Mouse (Mus musculus) olfactory bulb, adult 2 months (tissue): ENCODE measurements around the gene Abcf2. TPM values are rescaled to one million over a fixed set of nuclear protein-coding genes. Genes with fewer than 3 reads are reported as not detected.

Source experiments
- H3K27ac ChIP-seq: fragments of 200-500 bp; 2 replicates; pipeline ENCODE4 v1.5.1; 2012; ENCODE audit warnings: low read depth, low read length; ENCODE audit not compliant: insufficient read depth
- H3K4me1 ChIP-seq: fragments of 200-500 bp; 2 replicates; pipeline ENCODE4 v1.6.1; 2012; ENCODE audit warnings: low read length; ENCODE audit not compliant: control insufficient read depth, insufficient read depth
- H3K4me3 ChIP-seq: fragments of 200-500 bp; 2 replicates; pipeline ENCODE4 v1.5.1; 2012; ENCODE audit warnings: mild to moderate bottlenecking, low read depth, low read length, moderate library complexity; ENCODE audit not compliant: insufficient read depth
- CTCF ChIP-seq: fragments of 200-500 bp; IDR thresholded peaks from 2 replicates; pipeline ENCODE4 v1.5.1; 2012; ENCODE audit warnings: low read depth, mild to moderate bottlenecking, low read length, moderate library complexity; ENCODE audit not compliant: insufficient read depth
- POLR2A ChIP-seq: fragments of 200-500 bp; IDR thresholded peaks from 2 replicates; pipeline ENCODE4 v1.6.1; 2012; ENCODE audit warnings: mild to moderate bottlenecking, low read depth, low read length, moderate library complexity; ENCODE audit not compliant: insufficient read depth
- WGBS: fragments of 180-500 bp; shearing (Covaris S2); methylation state at CpG from one replicate; pipeline ENCODE4 v1.1.7; 2018; 5-methylcytosine and 5-hydroxymethylcytosine counted together
- polyA plus RNA-seq: library from polyadenylated mRNA; stranded (reverse); fragments of >200 nt; gene quantifications from 2 replicates; pipeline ENCODE4 v1.2.4, GENCODE M21; 2012; ENCODE audit warnings: low replicate concordance; ENCODE audit not compliant: missing spikeins, insufficient read depth, insufficient read length

Abcf2 gene
- polyA plus RNA-seq, 1 experiment, result not detected

- 76% methylated on average over 8 of the region's 8 CpGs for WGBS
- TF ChIP-seq POLR2A (no peak), CTCF (no peak)
- Histone ChIP-seq H3K4me1 (peaks cover 61% of the 10 kb centered on the region), H3K27ac (peak overlapping the region; percentile 91), H3K4me3 (no peak overlapping the region)
Observed at GRCm38 (mm10) chr5:24603431-24604010, 26.3 kb upstream of the Abcf2 start.

- peak overlapping the region; percentile 91 for H3K27ac ChIP-seq
- H3K4me1 ChIP-seq, result peaks cover 64% of the 10 kb centered on the region
- H3K4me3 ChIP-seq, result peak overlapping the region; percentile 54
- TF ChIP-seq CTCF (no peak), POLR2A (peak; percentile 34; the same call in 1 of the 2 replicates)
- WGBS, result 6% methylated on average over 16 of the region's 16 CpGs
Observed at GRCm38 (mm10) chr5:24602751-24603343, 25.6 kb upstream of the Abcf2 start.

DNA sequence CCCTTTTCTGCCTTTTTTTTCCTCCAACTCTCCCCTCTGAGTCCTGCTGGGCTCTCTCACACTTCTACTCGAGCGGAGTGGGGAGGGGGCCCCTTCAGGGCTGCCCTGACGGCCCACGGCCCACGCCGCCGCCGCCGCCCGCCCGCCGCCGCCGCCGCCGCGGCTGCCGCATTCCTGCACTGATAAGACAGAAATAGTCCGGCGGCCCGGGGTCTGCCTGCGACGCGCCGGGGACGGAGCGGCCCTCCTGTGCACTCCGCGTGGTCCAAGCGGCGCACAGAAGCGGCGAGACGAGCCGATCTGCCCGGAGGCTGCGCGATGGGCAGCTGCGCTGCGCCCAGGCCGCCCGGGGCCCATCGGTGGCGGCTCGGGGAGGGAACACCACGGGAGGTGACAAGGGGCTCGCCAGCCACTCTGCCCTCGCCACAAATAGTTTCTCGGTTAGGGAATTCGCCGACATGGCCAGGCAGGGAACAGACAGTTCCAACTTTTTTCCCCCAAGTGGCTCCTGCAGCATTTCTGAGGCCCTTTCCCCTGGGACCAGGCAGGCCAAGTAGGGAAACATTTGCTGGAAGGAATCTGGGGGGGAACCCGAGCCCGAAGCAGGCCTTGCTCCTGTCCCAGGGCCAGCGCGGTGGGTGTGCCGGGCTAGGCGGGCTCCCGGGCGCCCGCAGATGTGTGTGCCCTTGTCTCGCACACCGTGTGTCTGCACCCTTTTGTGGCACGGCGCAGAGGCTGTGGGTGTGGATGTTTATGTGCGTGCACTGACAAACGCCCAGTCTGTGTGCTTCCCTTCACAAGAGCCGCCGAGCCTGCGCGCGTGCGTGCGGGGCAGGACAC, 24.9 kb upstream of the Abcf2 start:
- Histone ChIP-seq H3K27ac (peak overlapping the region; percentile 91), H3K4me3 (peak overlapping the region; percentile 54), H3K4me1 (peaks cover 66% of the 10 kb centered on the region)
- TF ChIP-seq CTCF, result 0 out of 2 replicates have a peak, but pooled peaks have one; percentile 0
- no peak for TF ChIP-seq POLR2A
- WGBS, result under 1% methylated on average over 73 of the region's 73 CpGs

DNA sequence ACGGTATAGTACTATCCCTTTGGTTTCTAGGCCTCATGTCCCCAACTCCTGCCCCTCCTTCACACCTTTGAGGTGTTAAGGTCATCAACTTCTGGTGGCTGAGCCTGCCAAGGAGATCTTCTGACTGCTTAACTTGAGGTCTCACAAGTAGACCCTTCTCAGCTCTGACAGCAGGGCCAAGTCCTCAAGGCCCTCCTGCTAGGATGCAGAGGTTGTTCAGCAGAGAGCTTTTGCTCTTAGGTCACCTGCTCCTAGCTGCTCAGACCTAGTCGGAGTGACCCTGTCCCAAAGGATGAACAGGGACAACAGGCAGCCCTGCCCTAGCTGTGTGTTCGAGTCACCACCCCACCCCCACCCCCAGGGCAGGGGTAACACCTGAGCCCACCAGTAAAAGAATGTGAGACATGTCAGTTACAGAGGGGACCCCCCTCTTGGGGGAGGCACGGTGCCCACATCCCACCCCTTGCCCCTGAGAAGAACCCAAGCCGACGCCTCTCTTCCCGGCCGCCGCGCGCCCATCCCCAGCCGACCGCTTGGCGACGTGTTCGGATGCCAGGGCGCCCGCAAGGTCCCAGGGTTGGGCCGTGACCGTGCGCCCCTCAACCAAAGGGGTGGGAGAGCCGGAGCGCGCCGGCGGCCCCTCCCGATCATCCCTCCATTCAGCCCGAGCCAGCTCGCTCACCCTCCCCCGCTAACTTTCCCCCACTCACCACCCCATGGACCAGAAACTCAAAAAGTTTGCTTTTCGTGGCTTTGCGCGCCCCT, 24.0 kb upstream of the Abcf2 start:
- Histone ChIP-seq H3K27ac (peak overlapping the region; percentile 0; the same call in 1 of the 2 replicates), H3K4me3 (peak overlapping the region; percentile 54), H3K4me1 (peaks cover 66% of the 10 kb centered on the region)
- TF ChIP-seq CTCF (no peak), POLR2A (no peak)
- WGBS, result 4% methylated on average over 33 of the region's 33 CpGs

- 96% methylated on average over 2 of the region's 2 CpGs for WGBS
- no peak for TF ChIP-seq CTCF
- no peak for TF ChIP-seq POLR2A
- Histone ChIP-seq H3K4me1 (peaks cover 68% of the 10 kb centered on the region), H3K4me3 (no peak overlapping the region), H3K27ac (no peak overlapping the region)
Observed at GRCm38 (mm10) chr5:24600236-24600635, 23.0 kb upstream of the Abcf2 start.

- 30% methylated on average over 8 of the region's 8 CpGs for WGBS
- H3K4me3 ChIP-seq, result peak overlapping the region; percentile 64; the same call in 1 of the 2 replicates
- TF ChIP-seq CTCF, result no peak
- TF ChIP-seq POLR2A, result no peak
- no peak overlapping the region for H3K27ac ChIP-seq
- peaks cover 70% of the 10 kb centered on the region for H3K4me1 ChIP-seq
Observed at GRCm38 (mm10) chr5:24599137-24599536, 21.9 kb upstream of the Abcf2 start.

- peak; percentile 63 for TF ChIP-seq CTCF
- no peak for TF ChIP-seq POLR2A
- under 1% methylated on average over 41 of the region's 41 CpGs for WGBS
- Histone ChIP-seq H3K4me1 (peaks cover 65% of the 10 kb centered on the region), H3K27ac (peak overlapping the region; percentile 40; the same call in 1 of the 2 replicates), H3K4me3 (peak overlapping the region; percentile 64)
Observed at GRCm38 (mm10) chr5:24598570-24599006, 21.3 kb upstream of the Abcf2 start.

DNA sequence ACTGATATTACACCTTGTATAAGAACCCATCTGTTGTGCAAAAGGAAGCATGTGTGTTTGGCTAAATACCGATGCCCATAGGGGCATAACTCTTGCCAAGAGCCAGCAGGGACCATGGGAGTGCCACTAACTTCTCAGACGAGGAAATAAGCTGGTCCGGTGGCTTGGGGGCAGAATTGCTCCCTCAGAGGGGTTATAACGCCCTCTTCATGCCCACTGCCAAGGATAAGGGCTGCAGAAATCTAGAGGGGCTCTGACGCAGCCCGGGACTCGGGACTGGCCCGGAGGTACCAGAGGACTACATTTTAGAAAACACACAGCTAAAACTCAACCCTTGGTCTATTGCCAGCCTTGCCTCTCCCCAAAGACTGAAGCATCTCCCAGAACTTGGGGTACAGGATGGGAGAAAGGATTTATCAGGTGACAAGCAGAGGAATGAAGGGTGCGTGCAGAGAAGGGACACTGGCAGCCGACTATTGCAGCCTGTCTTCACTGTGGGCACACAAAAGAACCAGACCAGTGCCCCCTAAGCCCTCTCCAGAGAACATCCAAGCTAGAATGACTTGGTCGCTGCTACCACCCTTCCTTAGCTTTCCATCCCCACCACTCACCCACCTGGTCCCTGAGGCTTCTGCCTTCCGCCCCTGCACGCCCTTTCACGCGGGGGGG, 20.8 kb upstream of the Abcf2 start:
- Histone ChIP-seq H3K4me3 (peak overlapping the region; percentile 64), H3K27ac (peak overlapping the region; percentile 40), H3K4me1 (peaks cover 61% of the 10 kb centered on the region)
- 8% methylated on average over 15 of the region's 15 CpGs for WGBS
- TF ChIP-seq CTCF (no peak), POLR2A (no peak)
